Mouse (Mus musculus): ENCODE data around the gene Slc4a3. TPM values are rescaled to one million over a fixed set of nuclear protein-coding genes. Genes with fewer than 3 reads are reported as not detected.

Gene Slc4a3
- polyA plus RNA-seq, 1 experiment = 8.0 TPM

GRCm38 (mm10) chr1:75559212-75559925, 13.3 kb downstream of the Slc4a3 start:
- Histone ChIP-seq H3K27ac (ENCODE audit: control insufficient read depth, insufficient read depth, low read depth, low read length, poor library complexity) (no peak overlapping the region), H3K4me3 (replicated peaks; ENCODE audit: control insufficient read depth, low read depth, low read length) (no peak overlapping the region), H3K4me1 (ENCODE audit: control insufficient read depth, insufficient read depth, low read length) (no peaks in the 10 kb centered on the region)
- WGBS = 10% methylated on average over 17 of the region's 17 CpGs
- TF ChIP-seq CTCF (IDR thresholded peaks at IDR 0.05; ENCODE audit: control insufficient read depth, insufficient read depth, low read length) (peak; percentile 92), POLR2A (IDR thresholded peaks at IDR 0.05; ENCODE audit: borderline replicate concordance, control insufficient read depth, low read depth, low read length) (no peak)

GRCm38 (mm10) chr1:75560206-75560913, 14.3 kb downstream of the Slc4a3 start:
- no peak overlapping the region for H3K27ac ChIP-seq (ENCODE audit: control insufficient read depth, insufficient read depth, low read depth, low read length, poor library complexity)
- WGBS = 70% methylated on average over 12 of the region's 12 CpGs
- no peaks in the 10 kb centered on the region for H3K4me1 ChIP-seq (ENCODE audit: control insufficient read depth, insufficient read depth, low read length)
- TF ChIP-seq POLR2A (IDR thresholded peaks at IDR 0.05; ENCODE audit: borderline replicate concordance, control insufficient read depth, low read depth, low read length) = no peak
- no peak for TF ChIP-seq CTCF (IDR thresholded peaks at IDR 0.05; ENCODE audit: control insufficient read depth, insufficient read depth, low read length)
- no peak overlapping the region for H3K4me3 ChIP-seq (replicated peaks; ENCODE audit: control insufficient read depth, low read depth, low read length)

- TF ChIP-seq CTCF (IDR thresholded peaks at IDR 0.05; ENCODE audit: control insufficient read depth, insufficient read depth, low read length) (no peak), POLR2A (IDR thresholded peaks at IDR 0.05; ENCODE audit: borderline replicate concordance, control insufficient read depth, low read depth, low read length) (no peak)
- no peak overlapping the region for H3K4me3 ChIP-seq (replicated peaks; ENCODE audit: control insufficient read depth, low read depth, low read length)
- no peaks in the 10 kb centered on the region for H3K4me1 ChIP-seq (ENCODE audit: control insufficient read depth, insufficient read depth, low read length)
- WGBS = 54% methylated on average over 4 of the region's 4 CpGs
- no peak overlapping the region for H3K27ac ChIP-seq (ENCODE audit: control insufficient read depth, insufficient read depth, low read depth, low read length, poor library complexity)
These were observed 15.3 kb downstream of the Slc4a3 start for GRCm38 (mm10) chr1:75561221-75561897.

GRCm38 (mm10) chr1:75561898-75562238, 15.8 kb downstream of the Slc4a3 start:
- Histone ChIP-seq H3K4me1 (ENCODE audit: control insufficient read depth, insufficient read depth, low read length) (no peaks in the 10 kb centered on the region), H3K27ac (ENCODE audit: control insufficient read depth, insufficient read depth, low read depth, low read length, poor library complexity) (no peak overlapping the region), H3K4me3 (replicated peaks; ENCODE audit: control insufficient read depth, low read depth, low read length) (no peak overlapping the region)
- TF ChIP-seq CTCF (IDR thresholded peaks at IDR 0.05; ENCODE audit: control insufficient read depth, insufficient read depth, low read length) = no peak
- no peak for TF ChIP-seq POLR2A (IDR thresholded peaks at IDR 0.05; ENCODE audit: borderline replicate concordance, control insufficient read depth, low read depth, low read length)
- 63% methylated on average over 1 of the region's 1 CpGs for WGBS

GRCm38 (mm10) chr1:75564102-75564501, 18.0 kb downstream of the Slc4a3 start:
- no peak overlapping the region for H3K27ac ChIP-seq (ENCODE audit: control insufficient read depth, insufficient read depth, low read depth, low read length, poor library complexity)
- no peaks in the 10 kb centered on the region for H3K4me1 ChIP-seq (ENCODE audit: control insufficient read depth, insufficient read depth, low read length)
- 72% methylated on average over 2 of the region's 2 CpGs for WGBS
- no peak overlapping the region for H3K4me3 ChIP-seq (replicated peaks; ENCODE audit: control insufficient read depth, low read depth, low read length)
- TF ChIP-seq CTCF (IDR thresholded peaks at IDR 0.05; ENCODE audit: control insufficient read depth, insufficient read depth, low read length) (no peak), POLR2A (IDR thresholded peaks at IDR 0.05; ENCODE audit: borderline replicate concordance, control insufficient read depth, low read depth, low read length) (no peak)

- WGBS = 40% methylated on average over 5 of the region's 5 CpGs
- TF ChIP-seq CTCF (IDR thresholded peaks at IDR 0.05; ENCODE audit: control insufficient read depth, insufficient read depth, low read length) (no peak), POLR2A (IDR thresholded peaks at IDR 0.05; ENCODE audit: borderline replicate concordance, control insufficient read depth, low read depth, low read length) (no peak)
- Histone ChIP-seq H3K4me1 (ENCODE audit: control insufficient read depth, insufficient read depth, low read length) (no peaks in the 10 kb centered on the region), H3K27ac (ENCODE audit: control insufficient read depth, insufficient read depth, low read depth, low read length, poor library complexity) (peak overlapping the region; percentile 9; the same call in 1 of the 2 replicates), H3K4me3 (replicated peaks; ENCODE audit: control insufficient read depth, low read depth, low read length) (no peak overlapping the region)
These were observed 18.9 kb downstream of the Slc4a3 start for GRCm38 (mm10) chr1:75564916-75565315.

GRCm38 (mm10) chr1:75565616-75566015, 19.6 kb downstream of the Slc4a3 start:
- 6% methylated on average over 9 of the region's 9 CpGs for WGBS
- TF ChIP-seq CTCF (IDR thresholded peaks at IDR 0.05; ENCODE audit: control insufficient read depth, insufficient read depth, low read length) = no peak
- no peak for TF ChIP-seq POLR2A (IDR thresholded peaks at IDR 0.05; ENCODE audit: borderline replicate concordance, control insufficient read depth, low read depth, low read length)
- Histone ChIP-seq H3K4me1 (ENCODE audit: control insufficient read depth, insufficient read depth, low read length) (no peaks in the 10 kb centered on the region), H3K27ac (ENCODE audit: control insufficient read depth, insufficient read depth, low read depth, low read length, poor library complexity) (no peak overlapping the region), H3K4me3 (replicated peaks; ENCODE audit: control insufficient read depth, low read depth, low read length) (no peak overlapping the region)

- no peaks in the 10 kb centered on the region for H3K4me1 ChIP-seq (ENCODE audit: control insufficient read depth, insufficient read depth, low read length)
- H3K4me3 ChIP-seq (replicated peaks; ENCODE audit: control insufficient read depth, low read depth, low read length) = no peak overlapping the region
- TF ChIP-seq CTCF (IDR thresholded peaks at IDR 0.05; ENCODE audit: control insufficient read depth, insufficient read depth, low read length) = no peak
- no peak for TF ChIP-seq POLR2A (IDR thresholded peaks at IDR 0.05; ENCODE audit: borderline replicate concordance, control insufficient read depth, low read depth, low read length)
- H3K27ac ChIP-seq (ENCODE audit: control insufficient read depth, insufficient read depth, low read depth, low read length, poor library complexity) = no peak overlapping the region
- WGBS = 70% methylated on average over 6 of the region's 6 CpGs
These were observed 24.3 kb downstream of the Slc4a3 start for GRCm38 (mm10) chr1:75570403-75570802.

All from bone marrow, adult 2 months (tissue).